Mouse (Mus musculus) MN1 (cell line): Measurements from ENCODE around the gene 1110032A03Rik.

Source experiments
- DNase-seq: peaks from one replicate; pipeline ENCODE4 v3.0.0-alpha.2; 2016; ENCODE audit warnings: low spot score

Gene 1110032A03Rik

GRCm38 (mm10) chr9:50774991-50775612, at the start of gene 1110032A03Rik, which contains the start of gene Alg9:
Gene 1110032A03Rik, minus strand, starts transcription at chr9:50775520.
Gene Alg9, plus strand, starts transcription at chr9:50775019.
- peak; percentile 79 for DNase-seq

DNA sequence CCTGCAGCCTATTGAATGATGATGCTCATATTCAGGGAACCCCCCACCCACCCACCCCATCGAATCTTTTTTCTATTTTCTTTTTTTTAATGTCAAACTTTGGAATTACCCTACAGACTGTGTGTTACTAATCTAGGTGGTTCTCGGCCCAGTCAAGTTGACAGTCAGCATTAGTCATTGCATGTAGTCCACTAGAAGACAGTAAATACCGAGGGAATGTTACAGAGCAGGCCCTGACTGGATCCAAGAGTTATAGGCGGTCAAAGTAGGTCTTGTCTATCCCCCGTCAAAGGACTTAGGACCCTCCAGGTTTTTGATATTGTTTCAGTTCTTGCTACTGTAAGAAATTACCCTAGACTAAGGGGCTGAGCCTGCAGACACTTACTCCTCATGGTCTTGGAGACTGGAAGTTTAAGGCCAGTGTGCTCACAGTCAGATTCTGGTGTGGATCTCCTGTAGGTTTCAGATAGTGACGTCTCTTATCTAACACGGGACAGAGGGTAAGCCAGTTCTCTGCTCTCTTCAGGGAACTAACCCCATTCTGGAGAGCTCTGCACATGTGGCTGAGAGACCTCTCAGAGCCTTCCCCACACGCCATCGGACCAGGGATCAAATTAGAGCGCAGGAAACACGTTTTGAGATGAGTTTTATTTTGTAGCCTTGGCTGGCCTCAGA, 48.6 kb upstream of the 1110032A03Rik start:
- DNase-seq = no peak

- no peak for DNase-seq
Observed at GRCm38 (mm10) chr9:50822216-50822615, 46.9 kb upstream of the 1110032A03Rik start.

DNA sequence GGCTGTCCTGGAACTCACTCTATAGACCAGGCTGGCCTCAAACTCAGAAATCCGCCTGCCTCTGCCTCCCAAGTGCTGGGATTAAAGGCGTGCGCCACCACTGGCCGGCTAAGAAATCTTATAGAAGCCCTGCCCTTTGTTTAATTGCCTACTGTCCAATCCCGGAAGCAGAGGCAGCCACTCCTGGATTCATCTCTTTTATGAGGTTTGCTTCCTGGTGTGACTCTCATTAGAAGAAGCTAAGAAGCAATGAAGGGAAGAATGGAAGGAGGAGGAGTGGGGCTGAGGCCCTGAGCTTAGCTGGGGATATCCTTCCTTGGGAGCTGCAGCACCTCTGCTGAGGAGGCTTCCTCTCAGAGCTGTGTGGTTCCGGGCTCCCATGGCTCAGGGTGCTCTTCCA, 46.3 kb upstream of the 1110032A03Rik start:
- no peak for DNase-seq

DNA sequence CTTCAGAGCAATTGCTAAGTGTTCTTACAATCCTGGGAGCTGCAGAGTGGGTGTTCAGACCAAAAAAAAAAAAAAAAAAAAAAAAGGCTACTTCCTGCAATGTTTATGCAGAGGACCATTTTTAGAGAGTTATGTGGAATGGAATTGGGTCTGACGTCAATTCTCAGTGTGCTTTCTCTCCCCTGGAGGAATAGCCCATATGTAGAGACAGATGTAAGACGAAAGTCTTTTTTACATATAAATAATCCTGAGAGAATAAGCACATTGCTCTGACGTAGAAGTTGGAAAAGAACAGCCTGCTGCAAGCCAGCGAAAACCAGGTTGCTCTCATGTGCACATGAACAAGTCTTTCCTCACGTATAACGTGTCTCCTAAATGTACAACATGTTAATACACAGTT, 44.4 kb upstream of the 1110032A03Rik start:
- no peak for DNase-seq

GRCm38 (mm10) chr9:50818050-50818449, 42.7 kb upstream of the 1110032A03Rik start:
- no peak for DNase-seq

DNA sequence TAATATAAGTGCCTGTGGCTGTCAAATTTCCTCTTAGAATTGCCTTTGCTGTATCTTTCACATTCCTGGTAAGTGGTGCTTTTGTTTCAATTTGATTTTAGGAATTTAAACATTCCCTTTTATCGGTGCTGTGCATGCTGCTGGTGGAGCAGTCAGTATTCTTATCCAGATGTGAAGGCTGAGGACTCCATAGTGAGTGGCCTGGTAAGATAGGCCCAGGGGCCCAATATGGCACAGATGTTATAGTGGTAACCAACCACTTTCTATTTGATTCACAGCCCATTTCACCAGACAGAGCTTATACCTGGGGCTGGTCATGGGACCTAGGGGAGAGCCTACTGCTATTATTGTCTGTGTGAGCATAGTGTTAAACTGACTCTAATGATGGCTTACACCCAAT, 41.2 kb upstream of the 1110032A03Rik start:
- DNase-seq = no peak

- no peak for DNase-seq
Observed at GRCm38 (mm10) chr9:50815666-50816065, 40.3 kb upstream of the 1110032A03Rik start.

DNA sequence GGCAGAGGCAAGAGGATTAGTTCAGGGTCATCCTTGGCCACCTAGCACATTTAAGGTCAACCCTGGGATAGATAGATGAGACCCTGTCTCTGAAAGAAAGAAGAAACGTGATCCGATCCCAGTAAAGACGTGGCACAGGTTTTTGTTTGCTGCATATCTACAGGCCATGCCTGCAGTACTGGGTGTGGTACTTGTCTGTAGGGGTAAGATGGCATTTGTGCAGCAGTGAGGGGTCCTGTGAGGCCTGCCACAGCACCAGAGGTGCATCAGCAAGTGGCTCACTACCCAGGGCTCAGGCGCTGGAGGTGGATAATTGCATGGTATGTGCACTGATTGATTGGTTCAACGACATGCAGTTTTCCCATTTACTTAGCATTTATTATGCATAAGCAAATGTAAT, 38.5 kb upstream of the 1110032A03Rik start:
- DNase-seq = no peak

DNA sequence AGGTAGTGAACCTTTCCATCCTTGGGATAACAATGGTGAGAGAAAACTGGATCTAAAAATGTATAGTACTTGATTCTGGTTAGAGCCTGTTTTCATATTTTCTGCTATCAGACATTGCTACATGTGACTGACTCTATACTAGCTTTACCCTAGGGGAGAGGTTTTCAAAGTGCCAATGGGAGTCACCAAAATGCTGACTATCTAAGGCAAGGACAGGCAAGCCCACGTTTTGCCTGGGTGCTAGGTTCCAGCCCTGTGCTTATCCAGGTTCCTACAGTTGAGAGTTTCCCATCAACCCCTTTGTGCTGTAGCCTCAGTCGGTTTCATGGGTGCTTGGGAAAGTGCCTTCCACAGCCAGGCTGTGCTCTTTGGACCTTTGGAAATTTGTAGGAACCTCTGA, 36.4 kb upstream of the 1110032A03Rik start:
- DNase-seq = no peak

- DNase-seq = no peak
Observed at GRCm38 (mm10) chr9:50811187-50811586, 35.9 kb upstream of the 1110032A03Rik start.

- DNase-seq = no peak
Observed at GRCm38 (mm10) chr9:50809146-50809545, 33.8 kb upstream of the 1110032A03Rik start.

DNA sequence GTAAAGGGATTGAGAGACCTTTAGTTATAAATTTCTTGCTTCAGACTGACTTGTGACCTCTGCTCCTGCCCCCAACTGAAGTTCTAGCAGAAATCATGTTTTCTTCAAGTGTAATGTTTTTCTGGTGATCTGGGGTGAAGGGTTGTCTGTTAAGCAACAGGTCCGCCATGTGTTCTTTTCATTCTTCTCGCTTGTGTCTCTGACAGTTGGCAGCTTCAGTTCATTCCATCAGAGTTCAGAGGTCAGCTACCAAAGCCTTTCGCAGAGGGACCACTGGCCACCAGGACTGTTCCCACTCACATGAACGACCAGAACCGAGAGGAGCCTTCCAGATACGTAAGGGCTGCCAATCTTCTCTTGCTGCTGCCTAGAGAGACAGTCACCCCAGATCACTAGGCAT, 33.2 kb upstream of the 1110032A03Rik start:
- no peak for DNase-seq

- DNase-seq = peak; percentile 15
Observed at GRCm38 (mm10) chr9:50803055-50803671, 27.8 kb upstream of the 1110032A03Rik start.

- peak; percentile 57 for DNase-seq
Observed at GRCm38 (mm10) chr9:50800985-50801384, 25.7 kb upstream of the 1110032A03Rik start.

GRCm38 (mm10) chr9:50798368-50798767, 23.0 kb upstream of the 1110032A03Rik start:
- no peak for DNase-seq

DNA sequence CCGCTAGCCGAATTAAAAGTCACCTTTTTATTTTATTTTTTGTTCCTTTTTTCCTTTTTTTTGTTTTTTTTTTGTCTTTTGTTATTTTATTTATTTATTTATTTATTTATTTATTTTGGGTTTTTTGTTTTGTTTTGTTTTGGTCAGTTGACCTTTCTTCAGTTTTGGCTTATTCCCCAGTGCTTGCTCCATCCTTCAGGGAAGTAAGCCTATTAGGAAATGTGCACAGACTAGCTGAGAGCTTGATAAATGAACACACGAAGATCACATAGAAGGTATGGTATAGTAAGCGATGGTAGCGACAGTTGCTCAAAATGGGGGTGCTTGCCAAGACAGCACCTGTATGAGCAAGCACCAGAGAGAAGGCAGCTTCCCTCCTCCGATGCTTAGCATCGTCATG, 22.3 kb upstream of the 1110032A03Rik start:
- no peak for DNase-seq

DNA sequence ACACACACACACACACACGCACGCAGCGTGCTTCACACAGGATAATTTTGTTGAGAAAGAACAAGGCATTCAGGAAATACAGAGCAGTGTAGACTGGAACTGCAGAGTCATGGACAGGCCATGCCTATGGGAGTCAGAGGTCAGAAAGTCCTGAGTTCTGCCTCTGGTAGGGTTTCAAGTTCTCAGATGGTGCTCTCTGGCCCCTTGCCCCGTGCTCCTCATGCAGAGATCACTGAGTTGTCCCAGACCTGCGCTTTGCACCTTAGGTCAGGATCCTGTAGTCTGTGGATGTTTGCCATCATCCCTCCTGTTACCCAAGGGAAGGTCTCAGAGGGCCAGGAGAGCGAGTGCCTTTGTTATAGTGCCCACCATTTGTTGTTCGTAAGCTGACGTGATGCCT, 21.5 kb upstream of the 1110032A03Rik start:
- no peak for DNase-seq

DNA sequence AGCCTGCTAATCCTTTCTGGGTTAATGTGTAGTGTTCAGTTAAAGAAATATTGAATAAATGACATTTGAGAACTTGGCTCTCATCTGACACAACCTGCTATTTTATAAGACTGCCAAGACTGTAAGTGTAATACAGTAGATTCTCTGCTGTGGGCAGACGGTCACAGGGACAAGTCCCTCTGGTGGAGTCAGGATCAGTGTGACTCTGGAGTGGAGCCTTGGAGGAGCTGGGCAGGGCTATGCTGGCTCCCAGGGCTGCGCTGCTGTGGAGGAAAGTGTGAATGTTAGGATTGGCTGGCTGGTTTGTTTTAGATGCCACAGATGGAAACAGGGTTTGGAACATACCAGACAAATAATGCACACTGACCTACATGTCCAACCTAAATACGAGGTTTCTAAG, 19.9 kb upstream of the 1110032A03Rik start:
- DNase-seq = no peak

- no peak for DNase-seq
Observed at GRCm38 (mm10) chr9:50782155-50782554, 6.8 kb upstream of the 1110032A03Rik start.

- no peak for DNase-seq
Observed at GRCm38 (mm10) chr9:50776162-50776760, 941 bp upstream of the 1110032A03Rik start.

DNA sequence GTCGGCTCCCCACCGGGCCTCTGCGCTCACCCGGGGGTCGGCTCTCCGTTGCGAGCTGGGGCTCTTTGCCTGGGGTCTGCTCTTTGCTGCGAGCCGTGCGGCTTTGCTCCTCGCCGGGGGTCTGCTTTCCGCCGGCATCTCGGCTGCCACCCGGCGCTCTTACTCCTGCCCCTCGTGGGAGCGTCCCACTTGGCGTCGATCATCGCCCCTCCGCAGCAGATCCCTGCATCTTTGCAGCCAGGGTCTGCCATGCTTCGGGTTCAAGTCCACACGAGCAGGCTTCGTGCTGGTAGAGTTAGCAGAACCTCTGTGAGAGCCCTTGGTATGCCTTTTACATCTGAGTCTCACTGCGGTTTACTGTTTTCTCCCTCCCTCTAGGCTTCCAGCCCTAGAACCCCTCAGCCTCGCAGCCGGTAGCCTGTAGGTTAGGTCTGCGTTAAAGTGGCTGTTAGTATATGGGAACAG, 374 bp upstream of the 1110032A03Rik start:
- DNase-seq = no peak

GRCm38 (mm10) chr9:50774026-50774462, 1.3 kb downstream of the 1110032A03Rik start:
- no peak for DNase-seq
